Mouse (Mus musculus) forebrain, embryonic 11.5 days (tissue): ENCODE measurements around the gene Toe1. TPM values are rescaled to one million over a fixed set of nuclear protein-coding genes. Genes with fewer than 3 reads are reported as not detected.

Source experiments
- ATAC-seq: fragments of 200-750 bp; cut with Nextera tagmentation; replicated peaks from 2 replicates; pipeline ENCODE4 v1.8.0; 2017; ENCODE audit warnings: moderate TSS enrichment; ENCODE audit not compliant: low FRiP score
- DNase-seq: peaks from one replicate; pipeline ENCODE4 v3.0.0-alpha.2; 2017; ENCODE audit warnings: low spot score
- H3K27ac ChIP-seq: fragments of 300-500 bp; sonication (generic); 2 replicates; pipeline ENCODE4 v1.5.1; 2014; ENCODE audit warnings: low read depth, low read length
- H3K27me3 ChIP-seq: fragments of 300-500 bp; sonication (generic); 2 replicates; pipeline ENCODE4 v1.6.1; 2014; ENCODE audit warnings: mild to moderate bottlenecking, low read length, mixed read lengths; ENCODE audit not compliant: control insufficient read depth, insufficient read depth
- H3K36me3 ChIP-seq: fragments of 300-500 bp; sonication (generic); 2 replicates; pipeline ENCODE4 v1.6.1; 2014; ENCODE audit warnings: mild to moderate bottlenecking, low read length, moderate library complexity, mixed read lengths; ENCODE audit not compliant: control insufficient read depth, insufficient read depth
- H3K4me1 ChIP-seq: fragments of 300-500 bp; sonication (generic); replicated peaks from 2 replicates; pipeline ENCODE4 v1.6.1; 2014; ENCODE audit warnings: low read length, mixed read lengths; ENCODE audit not compliant: control insufficient read depth, insufficient read depth
- H3K4me2 ChIP-seq: fragments of 300-500 bp; sonication (generic); 2 replicates; pipeline ENCODE4 v1.6.1; 2014; ENCODE audit warnings: low read depth, mild to moderate bottlenecking, low read length, moderate library complexity, mixed read lengths; ENCODE audit not compliant: severe bottlenecking
- H3K4me3 ChIP-seq: fragments of 300-500 bp; sonication (generic); 2 replicates; pipeline ENCODE4 v1.5.1; 2014; ENCODE audit warnings: low read depth, low read length
- H3K9ac ChIP-seq: fragments of 300-500 bp; sonication (generic); 2 replicates; pipeline ENCODE4 v1.6.1; 2014; ENCODE audit warnings: low read length
- H3K9me3 ChIP-seq: fragments of 300-500 bp; sonication (generic); 2 replicates; pipeline ENCODE4 v1.6.1; 2016; ENCODE audit warnings: low read length, mixed read lengths; ENCODE audit not compliant: control insufficient read depth
- WGBS: fragments of 180-500 bp; shearing (Covaris S2); extraction: QIAGEN DNeasy Blood & Tissue Kit; methylation state at CpG from one replicate; pipeline ENCODE4 v1.1.7; 2014; 5-methylcytosine and 5-hydroxymethylcytosine counted together
- polyA plus RNA-seq: library from polyadenylated mRNA; unstranded; fragments of >200 nt; fragmentation: Nextera tagmentation; extraction: Ambion mirVana; gene quantifications from 2 replicates; pipeline ENCODE4 v1.2.1, GENCODE M21; 2014

Gene Toe1
- polyA plus RNA-seq, 1 experiment from 2014 or later, result 34.3 TPM

- H3K9ac ChIP-seq, result no peak overlapping the region
- DNase-seq (no peak), ATAC-seq (no peak)
- H3K4me2 ChIP-seq, result no peak overlapping the region
- H3K4me1 ChIP-seq, result peaks cover under 1% of the 10 kb centered on the region; the same call in 1 of the 2 replicates
- H3K27ac ChIP-seq, result no peak overlapping the region
- H3K9me3 ChIP-seq, result no peaks in the 10 kb centered on the region
- no peak overlapping the region for H3K4me3 ChIP-seq
- no peaks in the 10 kb centered on the region; the same call in 1 of the 2 replicates for H3K36me3 ChIP-seq
- 94% methylated on average over 5 of the region's 5 CpGs for WGBS
- peaks cover 5% of the 10 kb centered on the region for H3K27me3 ChIP-seq
Measured at GRCm38 (mm10) chr4:116815276-116815675, 7.8 kb upstream of the Toe1 start.

GRCm38 (mm10) chr4:116811012-116811411, 3.6 kb upstream of the Toe1 start:
- Histone ChIP-seq H3K4me3 (no peak overlapping the region), H3K9me3 (no peaks in the 10 kb centered on the region), H3K4me1 (peaks cover 3% of the 10 kb centered on the region; the same call in 1 of the 2 replicates), H3K36me3 (no peaks in the 10 kb centered on the region; the same call in 1 of the 2 replicates), H3K27me3 (no peaks in the 10 kb centered on the region), H3K27ac (no peak overlapping the region), H3K9ac (no peak overlapping the region), H3K4me2 (no peak overlapping the region)
- no peak for ATAC-seq
- 87% methylated on average over 3 of the region's 3 CpGs for WGBS
- DNase-seq, result no peak

DNA sequence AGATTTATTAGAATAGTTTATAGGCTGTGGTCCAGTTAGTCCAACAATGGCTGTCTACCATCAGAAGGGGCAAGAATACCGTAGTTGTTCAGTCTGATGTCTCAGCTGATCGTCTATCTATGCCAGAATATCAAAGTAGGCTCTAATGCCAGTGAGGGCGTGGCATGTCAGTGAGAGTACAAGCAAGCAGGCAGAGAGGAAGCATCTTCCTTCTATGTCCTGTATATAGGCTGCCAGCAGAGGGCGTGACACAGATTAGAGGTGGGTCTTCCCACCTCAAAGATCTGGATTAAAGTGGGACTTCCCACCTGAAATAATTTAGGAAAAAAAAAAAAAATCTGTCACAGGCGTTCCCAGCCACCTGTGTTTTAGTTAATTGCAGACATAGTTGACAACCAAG, 7.5 kb downstream of the Toe1 start:
- Histone ChIP-seq H3K4me1 (no peaks in the 10 kb centered on the region), H3K4me2 (no peak overlapping the region), H3K9ac (no peak overlapping the region), H3K36me3 (peaks cover under 1% of the 10 kb centered on the region; the same call in 1 of the 2 replicates), H3K27ac (no peak overlapping the region), H3K4me3 (no peak overlapping the region), H3K27me3 (no peaks in the 10 kb centered on the region), H3K9me3 (no peaks in the 10 kb centered on the region)
- no peak for ATAC-seq
- DNase-seq, result no peak
- 41% methylated on average over 5 of the region's 5 CpGs for WGBS

GRCm38 (mm10) chr4:116796442-116797110, 10.9 kb downstream of the Toe1 start:
- DNase-seq, result peak; percentile 23
- H3K36me3 ChIP-seq, result no peaks in the 10 kb centered on the region
- WGBS, result 77% methylated on average over 1 of the region's 1 CpGs
- H3K27me3 ChIP-seq, result no peaks in the 10 kb centered on the region
- no peak overlapping the region for H3K27ac ChIP-seq
- no peaks in the 10 kb centered on the region for H3K4me1 ChIP-seq
- no peak for ATAC-seq
- no peaks in the 10 kb centered on the region for H3K9me3 ChIP-seq
- H3K4me2 ChIP-seq, result no peak overlapping the region
- no peak overlapping the region for H3K4me3 ChIP-seq
- H3K9ac ChIP-seq, result no peak overlapping the region

- H3K36me3 ChIP-seq, result no peaks in the 10 kb centered on the region
- ATAC-seq, result no peak
- H3K27me3 ChIP-seq, result no peaks in the 10 kb centered on the region
- no peak overlapping the region for H3K4me3 ChIP-seq
- H3K9me3 ChIP-seq, result no peaks in the 10 kb centered on the region
- no peak overlapping the region for H3K9ac ChIP-seq
- peak; percentile 31 for DNase-seq
- H3K4me2 ChIP-seq, result no peak overlapping the region
- H3K4me1 ChIP-seq, result no peaks in the 10 kb centered on the region
- H3K27ac ChIP-seq, result no peak overlapping the region
- WGBS, result 74% methylated on average over 2 of the region's 2 CpGs
Measured at GRCm38 (mm10) chr4:116794273-116794672, 13.2 kb downstream of the Toe1 start.

GRCm38 (mm10) chr4:116792453-116792852, 15.0 kb downstream of the Toe1 start:
- Histone ChIP-seq H3K9ac (no peak overlapping the region), H3K4me1 (no peaks in the 10 kb centered on the region), H3K4me3 (no peak overlapping the region), H3K27me3 (no peaks in the 10 kb centered on the region), H3K4me2 (no peak overlapping the region), H3K27ac (no peak overlapping the region), H3K36me3 (no peaks in the 10 kb centered on the region), H3K9me3 (no peaks in the 10 kb centered on the region)
- 89% methylated on average over 8 of the region's 8 CpGs for WGBS
- ATAC-seq (no peak), DNase-seq (peak; percentile 4)

GRCm38 (mm10) chr4:116788956-116789355, 18.5 kb downstream of the Toe1 start:
- Histone ChIP-seq H3K9ac (no peak overlapping the region), H3K4me1 (no peaks in the 10 kb centered on the region), H3K9me3 (peaks cover 2% of the 10 kb centered on the region; the same call in 1 of the 2 replicates), H3K4me3 (no peak overlapping the region), H3K4me2 (no peak overlapping the region), H3K36me3 (no peaks in the 10 kb centered on the region), H3K27ac (no peak overlapping the region), H3K27me3 (no peaks in the 10 kb centered on the region)
- peak; percentile 85 for DNase-seq
- 12% methylated on average over 3 of the region's 3 CpGs for WGBS
- 0 out of 2 replicates have a peak, but pooled peaks have one; percentile 27 for ATAC-seq

DNA sequence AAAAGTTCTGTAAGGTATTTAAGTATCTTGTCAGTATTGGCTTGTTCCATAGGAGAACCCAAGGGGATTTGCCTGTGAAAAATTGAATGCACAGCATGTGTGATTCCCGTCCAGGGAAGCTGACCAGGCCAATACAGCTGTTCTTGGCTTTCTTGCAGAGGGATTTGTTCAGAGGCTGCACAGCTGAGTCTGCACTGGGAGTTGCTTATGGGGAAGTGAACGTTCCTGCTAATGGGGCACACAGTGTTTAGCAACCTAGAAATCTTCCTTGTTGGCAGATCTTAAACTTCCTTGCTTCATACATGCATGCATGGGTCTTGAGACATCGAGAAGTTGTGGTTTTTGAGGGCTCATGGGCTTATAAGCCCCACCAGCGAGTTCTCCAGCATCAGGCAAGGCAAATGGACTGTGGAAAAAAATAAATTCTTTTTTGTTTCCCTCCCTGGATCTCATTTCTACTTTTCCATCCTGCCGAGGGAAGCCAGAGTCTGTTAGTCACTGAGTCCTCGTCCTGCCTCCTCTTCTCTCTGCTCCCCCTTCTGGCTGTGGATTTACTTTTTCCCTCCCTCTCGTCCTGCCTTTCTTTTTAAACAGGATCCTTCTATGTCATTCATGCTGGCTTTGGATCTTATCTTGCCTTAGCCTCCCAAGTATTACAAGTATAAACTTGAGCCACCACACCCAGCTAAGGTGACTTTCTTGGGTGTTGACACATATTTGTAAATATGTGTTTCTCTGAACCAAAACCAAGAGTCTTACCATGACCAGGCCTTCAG, 19.3 kb downstream of the Toe1 start:
- ATAC-seq, result no peak
- Histone ChIP-seq H3K9me3 (peaks cover 2% of the 10 kb centered on the region; the same call in 1 of the 2 replicates), H3K4me1 (no peaks in the 10 kb centered on the region), H3K36me3 (no peaks in the 10 kb centered on the region), H3K9ac (no peak overlapping the region), H3K4me2 (no peak overlapping the region), H3K27ac (no peak overlapping the region), H3K27me3 (no peaks in the 10 kb centered on the region), H3K4me3 (no peak overlapping the region)
- 41% methylated on average over 7 of the region's 7 CpGs for WGBS
- peak; percentile 39 for DNase-seq
